Mouse (Mus musculus) liver, adult (tissue): ENCODE results near the gene Tcf7l1.

Experiments used
- GATA4 ChIP-seq: IDR thresholded peaks from 2 replicates; pipeline ENCODE4 v1.6.1; 2014; ENCODE audit warnings: mild to moderate bottlenecking, low read length; ENCODE audit not compliant: insufficient replicate concordance

Gene Tcf7l1

DNA sequence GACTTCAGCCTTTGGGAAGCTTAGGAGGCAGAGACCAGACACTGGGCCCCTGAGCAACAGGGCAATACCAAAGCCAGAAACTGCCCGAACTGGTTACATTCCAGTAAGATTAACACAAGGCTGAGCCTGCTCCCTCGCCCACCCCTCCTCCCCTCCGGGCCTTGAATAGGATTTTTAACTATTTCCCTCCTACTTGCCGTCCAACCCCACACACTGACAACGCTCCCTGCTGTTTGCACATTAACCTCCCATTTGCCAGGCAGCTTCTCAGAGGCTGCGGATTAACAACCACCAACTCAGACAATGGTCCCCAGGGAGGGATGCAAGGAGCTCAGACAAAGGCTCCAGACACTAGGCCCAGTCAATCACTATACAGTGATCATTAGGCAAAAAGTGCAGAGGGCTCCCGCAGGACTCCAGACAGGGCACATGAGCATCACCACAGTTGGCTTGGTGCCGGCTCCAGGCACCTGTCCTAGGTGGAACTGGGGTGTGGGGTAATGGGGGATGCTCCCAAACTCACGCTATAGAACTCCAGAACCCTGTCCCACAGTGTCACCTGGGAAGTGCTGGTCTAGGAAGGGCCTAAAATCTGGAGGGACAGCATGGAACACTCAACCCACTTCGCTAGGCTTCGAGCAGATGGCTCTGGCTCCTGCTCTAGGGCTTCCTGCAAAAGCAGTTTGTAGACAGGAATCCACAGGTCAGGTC is 111.4 kb downstream of the Tcf7l1 start:
- TF ChIP-seq GATA4, result no peak

DNA sequence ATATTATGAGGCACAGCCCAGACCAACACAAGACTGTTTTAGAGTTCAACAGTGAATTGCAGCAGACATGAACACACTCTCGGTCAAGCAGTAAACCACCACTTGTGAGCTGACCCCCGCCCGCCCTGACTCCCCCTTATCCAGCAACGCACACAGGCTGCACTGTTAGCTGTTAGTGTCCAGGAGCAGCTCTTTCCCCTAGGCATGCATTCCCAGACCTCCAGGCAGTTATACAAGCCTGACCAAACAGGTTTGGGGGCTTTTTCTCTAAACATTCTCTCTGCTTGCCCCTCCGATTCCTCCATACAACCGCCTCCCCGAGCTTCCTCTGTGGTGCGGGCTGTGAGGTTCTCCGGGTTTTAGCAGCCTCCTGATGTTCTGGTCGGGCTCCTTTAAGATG is 112.0 kb downstream of the Tcf7l1 start:
- TF ChIP-seq GATA4, result no peak

DNA sequence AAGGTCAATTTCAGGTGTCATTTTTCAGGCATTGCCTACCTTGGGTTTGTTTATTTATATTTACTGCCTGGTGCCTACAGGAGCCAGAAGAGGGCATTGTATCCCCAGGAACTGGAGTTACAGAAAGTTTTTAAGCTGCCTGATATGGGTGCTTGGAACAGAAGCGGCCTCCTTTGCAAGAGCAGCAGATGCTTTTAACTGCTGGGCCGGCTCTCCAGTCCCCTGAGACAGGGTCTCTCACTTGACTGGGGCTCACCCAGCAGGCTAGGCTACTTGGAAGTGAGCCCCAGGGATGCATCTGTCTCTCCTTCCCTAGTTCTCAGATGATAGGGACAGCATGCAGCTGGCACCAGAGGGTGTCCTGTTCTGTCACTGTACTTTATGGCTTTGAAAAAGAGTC is 112.7 kb downstream of the Tcf7l1 start:
- no peak for TF ChIP-seq GATA4

- no peak for TF ChIP-seq GATA4
These were observed 115.3 kb downstream of the Tcf7l1 start for GRCm38 (mm10) chr6:72673751-72674150.

DNA sequence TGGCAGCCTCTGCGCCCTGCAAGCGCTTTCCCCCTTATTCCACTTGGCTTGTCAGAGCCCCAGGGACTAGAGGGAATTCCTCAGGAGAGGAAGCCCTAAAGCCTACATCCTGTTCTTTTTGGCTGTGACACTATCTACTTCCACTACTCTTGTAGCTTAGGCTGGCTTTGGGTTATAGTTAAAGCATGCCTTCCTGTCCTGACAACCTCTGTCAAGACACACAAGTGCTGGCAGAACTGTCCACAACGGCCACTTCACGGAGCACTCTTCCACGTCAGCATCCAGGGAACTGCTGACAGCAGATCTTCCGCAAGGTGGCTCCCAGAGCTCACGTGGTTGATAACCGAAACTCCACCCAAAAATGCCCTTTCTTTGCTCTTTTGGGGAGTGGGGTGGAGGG is 117.9 kb downstream of the Tcf7l1 start:
- peak; percentile 76; the same call in 1 of the 2 replicates for TF ChIP-seq GATA4

- TF ChIP-seq GATA4, result no peak
These were observed 122.0 kb downstream of the Tcf7l1 start for GRCm38 (mm10) chr6:72667021-72667420.

DNA sequence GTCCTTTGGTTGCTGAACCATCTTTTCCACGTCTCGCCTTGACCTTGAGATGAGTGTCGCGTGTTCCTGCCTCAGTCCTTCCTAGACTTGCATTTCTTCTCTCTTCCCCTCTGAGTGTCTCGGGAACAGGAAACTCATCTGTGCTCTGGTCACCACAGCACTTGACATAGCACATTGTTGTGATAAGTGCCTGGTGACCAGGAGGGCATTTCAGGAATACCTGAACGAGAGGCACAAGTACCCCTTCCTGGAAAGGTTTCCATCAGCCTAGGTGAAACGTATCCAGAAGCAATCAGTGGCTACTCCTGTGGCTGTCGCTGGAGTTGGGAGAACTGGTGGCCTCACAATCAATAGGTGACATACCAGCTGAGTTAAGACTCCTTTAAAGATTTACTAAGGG is 124.8 kb downstream of the Tcf7l1 start:
- TF ChIP-seq GATA4, result peak; percentile 82; the same call in 1 of the 2 replicates

DNA sequence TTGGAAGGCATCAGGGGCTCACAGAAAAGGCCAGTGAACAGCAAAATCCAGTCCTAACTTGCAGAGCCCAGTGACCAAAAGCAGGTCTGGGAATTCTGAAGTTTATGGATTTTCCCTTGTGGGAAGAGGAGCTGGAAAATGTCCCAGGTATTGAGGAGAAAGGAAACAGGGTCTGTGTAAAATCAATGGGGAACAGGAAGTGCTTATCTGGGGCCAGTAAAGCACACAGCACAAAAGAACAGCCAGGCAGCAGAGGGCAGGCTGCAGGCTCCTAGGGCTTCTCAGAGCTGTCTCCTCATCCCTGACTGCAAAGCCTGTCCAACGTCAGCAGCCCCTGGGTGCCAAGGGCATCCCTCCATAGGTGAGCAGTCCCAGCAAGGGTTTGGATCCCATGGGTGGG is 126.1 kb downstream of the Tcf7l1 start:
- TF ChIP-seq GATA4, result peak; percentile 92

- no peak for TF ChIP-seq GATA4
These were observed 128.7 kb downstream of the Tcf7l1 start for GRCm38 (mm10) chr6:72660391-72660720.

DNA sequence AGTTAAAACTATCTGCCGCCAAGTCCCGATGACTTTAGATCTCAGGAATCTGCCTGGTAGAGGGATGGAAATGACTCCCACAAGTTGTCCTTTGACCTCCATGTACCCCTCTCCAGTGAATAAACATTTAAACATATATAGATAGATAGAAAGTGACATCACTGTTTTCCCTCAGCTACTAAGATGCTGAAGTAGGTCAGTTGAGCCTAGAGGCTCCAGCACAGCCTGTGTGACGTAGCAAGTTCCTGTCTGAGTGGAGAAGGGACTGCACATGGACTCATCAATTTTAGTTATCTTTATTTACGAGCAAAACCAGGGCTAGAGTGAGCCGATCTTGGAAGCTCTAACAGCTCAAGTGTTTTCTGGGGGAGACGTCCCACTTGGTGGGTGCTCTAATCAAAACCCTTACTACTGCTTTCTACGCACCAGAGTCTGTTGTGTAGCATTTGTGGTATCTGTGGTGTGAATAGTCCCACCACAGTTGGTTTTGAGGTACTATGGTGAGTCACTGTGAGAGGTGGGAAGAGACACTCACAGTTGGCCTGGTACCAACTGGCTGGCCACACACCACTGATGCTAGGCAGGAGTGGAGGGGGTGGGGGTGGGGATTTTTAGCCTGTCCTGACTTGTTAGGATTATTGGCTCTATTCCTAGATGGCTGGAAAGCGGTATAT is 129.2 kb downstream of the Tcf7l1 start:
- TF ChIP-seq GATA4, result no peak

- TF ChIP-seq GATA4, result no peak
These were observed 131.0 kb downstream of the Tcf7l1 start for GRCm38 (mm10) chr6:72658006-72658405.

- no peak for TF ChIP-seq GATA4
These were observed 133.0 kb downstream of the Tcf7l1 start for GRCm38 (mm10) chr6:72656053-72656442.

DNA sequence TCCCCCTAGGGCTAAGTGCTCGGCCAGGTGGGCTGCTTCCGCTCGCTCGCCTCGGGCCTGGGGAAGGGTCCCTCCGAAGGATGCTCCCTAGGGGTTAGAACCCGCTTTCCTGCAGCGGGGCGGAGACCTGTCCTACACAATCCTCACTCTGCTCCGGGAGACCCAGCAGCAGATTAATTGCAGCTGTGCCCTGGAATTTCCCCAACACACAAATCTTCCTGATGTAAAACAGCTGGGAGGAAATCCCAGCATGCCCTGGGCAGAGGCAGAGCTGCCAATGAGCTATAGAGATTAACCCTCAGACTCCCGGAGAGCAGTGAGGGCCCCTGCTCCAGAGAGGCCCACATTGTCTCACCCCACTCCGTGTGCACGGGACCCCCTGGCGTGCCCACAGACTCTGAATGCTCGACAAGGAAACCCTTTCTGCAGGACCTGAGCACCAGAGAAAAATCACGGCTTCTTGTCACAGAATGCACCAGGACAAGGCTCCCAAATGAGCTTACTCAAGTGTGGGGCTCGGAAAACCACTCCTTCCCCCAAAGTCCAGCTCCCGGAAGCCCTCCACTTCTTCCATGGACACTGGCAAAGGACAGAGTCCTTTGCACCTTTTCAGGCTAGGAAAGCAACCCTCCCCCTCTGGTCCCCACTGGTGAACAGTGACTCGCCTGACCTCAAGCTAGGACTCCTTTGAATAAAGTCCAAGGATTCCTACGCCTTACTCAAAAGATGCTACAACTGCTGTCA is 133.6 kb downstream of the Tcf7l1 start:
- TF ChIP-seq GATA4, result no peak; the same call in 1 of the 2 replicates

DNA sequence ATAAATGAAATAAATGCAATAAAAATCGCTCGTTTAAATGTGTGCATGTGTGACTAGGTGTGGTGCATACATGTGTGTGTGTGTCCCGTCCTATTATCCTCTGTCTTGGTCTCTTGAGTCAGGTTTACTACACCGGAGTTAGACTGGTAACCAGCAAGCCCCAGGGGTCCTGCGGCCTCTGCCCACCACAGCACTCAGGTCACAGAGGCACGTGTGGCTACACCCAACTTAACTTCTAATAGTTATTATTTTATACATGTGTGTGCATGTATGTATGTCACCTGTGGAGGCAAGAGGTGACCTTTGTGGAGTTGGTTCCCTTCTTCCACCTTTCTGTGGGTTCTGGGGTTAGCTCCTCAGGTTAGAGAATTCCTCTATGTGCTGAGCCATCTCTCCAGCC is 134.7 kb downstream of the Tcf7l1 start:
- no peak for TF ChIP-seq GATA4

DNA sequence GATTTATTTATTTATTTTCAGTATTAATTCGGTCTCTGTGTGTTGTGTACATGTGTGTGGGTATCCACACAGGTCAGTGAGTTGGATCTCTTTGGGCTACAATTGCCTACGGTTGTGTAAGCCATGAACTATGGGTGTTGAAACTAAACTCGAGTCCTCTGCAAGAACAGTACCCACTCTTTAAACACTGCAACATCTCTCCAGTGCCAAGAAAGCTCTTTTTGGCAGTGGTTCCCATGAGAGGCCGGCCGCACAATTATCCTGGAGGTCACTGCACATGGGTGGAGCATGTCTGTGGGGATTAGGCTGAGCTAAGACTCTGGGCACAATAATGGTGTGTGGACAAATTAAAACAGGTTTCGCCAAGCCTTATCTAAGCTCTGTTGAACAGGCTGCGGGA is 135.6 kb downstream of the Tcf7l1 start:
- TF ChIP-seq GATA4, result peak; percentile 15; the same call in 1 of the 2 replicates

GRCm38 (mm10) chr6:72650338-72650851 is 138.7 kb downstream of the Tcf7l1 start:
- TF ChIP-seq GATA4, result no peak
